Mouse (Mus musculus) MEL (cell line): Measurements from ENCODE around the gene Prep. TPM values are rescaled to one million over a fixed set of nuclear protein-coding genes. Genes with fewer than 3 reads are reported as not detected.

Experiments used
- DNase-seq: peaks from one replicate; pipeline ENCODE4 v3.0.0; 2011; ENCODE audit warnings: low read depth, low spot score
- H3K27ac ChIP-seq: 2 replicates; pipeline ENCODE4 v1.5.1; 2012; ENCODE audit warnings: low read depth, mild to moderate bottlenecking, control low read depth, low read length, moderate library complexity; ENCODE audit not compliant: control insufficient read depth
- H3K27me3 ChIP-seq, 2 experiments: fragments of 150-350 bp in 1 of 2; sonication (generic) in 1 of 2; 2 replicates each; pipeline ENCODE4 v1.6.1; 2012; ENCODE audit warnings: low read length in 2 of 2, mild to moderate bottlenecking in 2 of 2, improper control_type of control experiment in 1 of 2, moderate library complexity in 1 of 2; ENCODE audit not compliant: insufficient read depth in 2 of 2, control insufficient read depth in 1 of 2
- H3K36me3 ChIP-seq, 2 experiments: 2 replicates each; pipeline ENCODE4 v1.6.1; 2012 to 2014; ENCODE audit warnings: low read length in 2 of 2, improper control_type of control experiment in 1 of 2, inconsistent platforms in 1 of 2, mild to moderate bottlenecking in 1 of 2; ENCODE audit not compliant: insufficient read depth in 2 of 2, control insufficient read depth in 1 of 2
- H3K4me1 ChIP-seq, 2 experiments: fragments of 150-350 bp in 1 of 2; sonication (generic) in 1 of 2; 2 replicates each; pipeline ENCODE4 v1.6.1; 2012; ENCODE audit warnings: low read length in 2 of 2, improper control_type of control experiment in 1 of 2, mild to moderate bottlenecking in 1 of 2; ENCODE audit not compliant: insufficient read depth in 2 of 2, control insufficient read depth in 1 of 2
- H3K4me3 ChIP-seq, 2 experiments: fragments of 150-350 bp in 1 of 2; sonication (generic) in 1 of 2; 2 replicates each; pipeline ENCODE4 v1.5.1; 2012; ENCODE audit warnings: low read depth in 2 of 2, low read length in 2 of 2, mild to moderate bottlenecking in 2 of 2, moderate library complexity in 2 of 2, control low read depth in 1 of 2, improper control_type of control experiment in 1 of 2; ENCODE audit not compliant: control insufficient read depth in 1 of 2, insufficient read depth in 1 of 2
- H3K79me2 ChIP-seq: 2 replicates; pipeline ENCODE4 v1.6.1; 2012; ENCODE audit warnings: mild to moderate bottlenecking, low read length, moderate library complexity; ENCODE audit not compliant: control insufficient read depth, poor library complexity, insufficient read depth
- H3K9ac ChIP-seq: 2 replicates; pipeline ENCODE4 v1.6.1; 2012; ENCODE audit warnings: low read depth, mild to moderate bottlenecking, control low read depth, low read length, moderate library complexity; ENCODE audit not compliant: control insufficient read depth, poor library complexity, severe bottlenecking
- H3K9me3 ChIP-seq: fragments of 150-350 bp; sonication (generic); replicated peaks from 2 replicates; pipeline ENCODE4 v1.6.1; 2012; ENCODE audit warnings: mild to moderate bottlenecking, low read length, improper control_type of control experiment, moderate library complexity; ENCODE audit not compliant: insufficient read depth
- E2F4 ChIP-seq: IDR thresholded peaks from 2 replicates; pipeline ENCODE4 v1.6.1; 2011; ENCODE audit warnings: low read depth, low read length, improper control_type of control experiment, borderline replicate concordance
- EP300 ChIP-seq, 2 experiments: IDR thresholded peaks; 2 replicates each; pipeline ENCODE4 v1.6.1; 2011; ENCODE audit warnings: improper control_type of control experiment in 2 of 2, low read length in 2 of 2, low read depth in 1 of 2, mild to moderate bottlenecking in 1 of 2
- JUND ChIP-seq: IDR thresholded peaks from 2 replicates; pipeline ENCODE4 v1.6.1; 2011; ENCODE audit warnings: low read depth, mild to moderate bottlenecking, improper control_type of control experiment, low read length
- MAX ChIP-seq: IDR thresholded peaks from 2 replicates; pipeline ENCODE4 v1.6.1; 2011; ENCODE audit warnings: low read length, improper control_type of control experiment
- MXI1 ChIP-seq: IDR thresholded peaks from 2 replicates; pipeline ENCODE4 v1.6.1; 2011; ENCODE audit warnings: mild to moderate bottlenecking, low read depth, low read length, improper control_type of control experiment
- MYB ChIP-seq: IDR thresholded peaks from 2 replicates; pipeline ENCODE4 v1.6.1; 2011; ENCODE audit warnings: mild to moderate bottlenecking, low read depth, low read length, improper control_type of control experiment
- MYC ChIP-seq: IDR thresholded peaks from 2 replicates; pipeline ENCODE4 v1.6.1; 2011; ENCODE audit warnings: low read depth, mild to moderate bottlenecking, low read length, improper control_type of control experiment, moderate library complexity
- RCOR1 ChIP-seq: IDR thresholded peaks from 2 replicates; pipeline ENCODE4 v1.6.1; 2012; ENCODE audit warnings: low read depth, mild to moderate bottlenecking, inconsistent platforms, low read length, improper control_type of control experiment
- SIN3A ChIP-seq: IDR thresholded peaks from 2 replicates; pipeline ENCODE4 v1.6.1; 2012; ENCODE audit warnings: low read length, improper control_type of control experiment, inconsistent platforms
- TAL1 ChIP-seq: IDR thresholded peaks from 2 replicates; pipeline ENCODE4 v1.6.1; 2012; ENCODE audit warnings: mild to moderate bottlenecking, inconsistent platforms, low read length, moderate library complexity, mixed read lengths
- UBTF ChIP-seq: IDR thresholded peaks from 2 replicates; pipeline ENCODE4 v1.6.1; 2012; ENCODE audit warnings: low read depth, mild to moderate bottlenecking, inconsistent platforms, low read length, improper control_type of control experiment, moderate library complexity, borderline replicate concordance; ENCODE audit not compliant: insufficient read depth
- USF1 ChIP-seq: IDR thresholded peaks from 2 replicates; pipeline ENCODE4 v1.6.1; 2014; ENCODE audit warnings: low read depth, mild to moderate bottlenecking, inconsistent platforms, low read length, improper control_type of control experiment, moderate library complexity
- USF2 ChIP-seq, 2 experiments: IDR thresholded peaks; 2 replicates each; pipeline ENCODE4 v1.6.1; 2011 to 2012; ENCODE audit warnings: improper control_type of control experiment in 2 of 2, low read length in 2 of 2, borderline replicate concordance in 1 of 2, inconsistent platforms in 1 of 2, low read depth in 1 of 2, mild to moderate bottlenecking in 1 of 2; ENCODE audit not compliant: insufficient read depth in 1 of 2
- ZKSCAN1 ChIP-seq: IDR thresholded peaks from 2 replicates; pipeline ENCODE4 v1.6.1; 2012; ENCODE audit warnings: low read depth, mild to moderate bottlenecking, inconsistent platforms, low read length, improper control_type of control experiment, moderate library complexity
- polyA plus RNA-seq, 2 experiments: library from polyadenylated mRNA; stranded (reverse) in 1 of 2; unstranded in 1 of 2; fragments of >175 nt in 1 of 2; fragments of >200 nt in 1 of 2; gene quantifications; 2 replicates each; pipeline versions ENCODE4 v1.2.1 to v1.2.4; 2012; ENCODE audit warnings: low replicate concordance in 2 of 2, low read depth in 1 of 2; ENCODE audit not compliant: insufficient read length in 2 of 2, insufficient read depth in 1 of 2, missing spikeins in 1 of 2
- total RNA-seq: library from RNA; depleted of rRNA; stranded (reverse); fragments of 300-350 nt; gene quantifications from 2 replicates; pipeline ENCODE4 v1.2.3, GENCODE M21; 2012

Prep gene
- total and polyA plus RNA-seq, 3 experiments, result 12.0 to 24.4 TPM; not detected in 1

- no peak for TF ChIP-seq MXI1
- TF ChIP-seq E2F4, result no peak
- no peak for TF ChIP-seq USF2 (IDR thresholded peaks at IDR 0.05; ENCODE audit: borderline replicate concordance in 1 of 2, insufficient read depth in 1 of 2, low read depth in 1 of 2, low read length in 2 of 2)
Measured at GRCm38 (mm10) chr10:45066131-45066930, 672 bp upstream of the Prep start (continued).

- Histone ChIP-seq H3K27ac (peak overlapping the region; percentile 82), H3K4me3 (peak overlapping the region; percentile 99), H3K36me3 (peaks cover 1 to 52% of the 10 kb centered on the region in 2 experiments; a peak in 3 of 4 replicates), H3K79me2 (peaks cover 40% of the 10 kb centered on the region), H3K9ac (peak overlapping the region; percentile 97), H3K27me3 (no peaks in the 10 kb centered on the region), H3K4me1 (peaks cover 14 to 51% of the 10 kb centered on the region in 2 experiments), H3K9me3 (no peaks in the 10 kb centered on the region)
- DNase-seq, result peak; percentile 76
- TF ChIP-seq EP300 (IDR thresholded peaks at IDR 0.05; ENCODE audit: low read depth in 1 of 2, low read length in 2 of 2), result no peak
- 0 out of 2 replicates have a peak, but pooled peaks have one; percentile 54 for TF ChIP-seq MXI1
- TF ChIP-seq SIN3A, result peak; percentile 23; the same call in 1 of the 2 replicates
- TF ChIP-seq MYC, result peak; percentile 29; the same call in 1 of the 2 replicates
- TF ChIP-seq MAX, result peak; percentile 41; the same call in 1 of the 2 replicates
Measured at GRCm38 (mm10) chr10:45067436-45067925, 478 bp downstream of the Prep start.

GRCm38 (mm10) chr10:45069557-45069956, 2.6 kb downstream of the Prep start:
- no peaks in the 10 kb centered on the region for H3K27me3 ChIP-seq
- TF ChIP-seq TAL1 (peak; percentile 69), RCOR1 (peak; percentile 11; the same call in 1 of the 2 replicates), MYB (no peak), ZKSCAN1 (no peak), JUND (no peak), USF1 (no peak), USF2 (IDR thresholded peaks at IDR 0.05; ENCODE audit: borderline replicate concordance in 1 of 2, insufficient read depth in 1 of 2, low read depth in 1 of 2, low read length in 2 of 2) (no peak), UBTF (no peak)
- TF ChIP-seq, all 39 proteins: peak for 2
- DNase-seq, result peak; percentile 64
- H3K27ac ChIP-seq, result no peak overlapping the region
- no peak overlapping the region for H3K4me3 ChIP-seq
- H3K4me1 ChIP-seq, result peaks cover 14 to 44% of the 10 kb centered on the region in 2 experiments
- H3K79me2 ChIP-seq, result peaks cover 42% of the 10 kb centered on the region
- peaks cover 5 to 45% of the 10 kb centered on the region in 2 experiments for H3K36me3 ChIP-seq
- no peaks in the 10 kb centered on the region for H3K9me3 ChIP-seq
- H3K9ac ChIP-seq, result no peak overlapping the region
